Mouse (Mus musculus) thymus, adult 2 months (tissue): ENCODE measurements around the gene Pdgfd.

Source experiments
- CTCF ChIP-seq: fragments of 200-500 bp; IDR thresholded peaks from 2 replicates; pipeline ENCODE4 v1.5.1; 2012; ENCODE audit warnings: mild to moderate bottlenecking, control low read depth, low read length, moderate library complexity, borderline replicate concordance; ENCODE audit not compliant: control insufficient read depth, poor library complexity, insufficient read depth; ENCODE audit errors: extremely low read depth
- POLR2A ChIP-seq: fragments of 200-500 bp; IDR thresholded peaks from 2 replicates; pipeline ENCODE4 v1.6.1; 2012; ENCODE audit warnings: mild to moderate bottlenecking, low read length, control low read depth, moderate library complexity; ENCODE audit not compliant: control insufficient read depth, poor library complexity, insufficient read depth; ENCODE audit errors: extremely low read depth

DNA sequence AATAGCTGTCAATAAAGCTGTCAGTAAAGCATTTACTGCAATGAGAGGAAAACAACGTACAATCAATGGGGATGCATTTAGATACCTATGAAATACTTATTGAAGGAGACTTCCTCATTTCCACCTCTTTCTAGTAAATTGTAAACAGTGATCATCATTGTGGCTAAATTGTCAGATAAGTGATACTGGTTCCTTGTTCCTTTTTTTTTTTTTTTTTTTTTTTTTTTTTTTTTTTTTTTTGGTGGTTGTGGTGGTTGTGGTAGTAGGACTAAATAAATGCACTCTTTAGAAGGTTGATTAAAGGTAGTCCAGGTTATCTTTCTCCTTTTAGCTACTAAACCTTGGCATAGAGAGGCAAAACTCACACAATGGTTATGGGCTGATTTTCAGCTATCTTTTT, 25.0 kb downstream of the Pdgfd start:
- TF ChIP-seq POLR2A (no peak), CTCF (no peak)
